In the genomic region with DNA sequence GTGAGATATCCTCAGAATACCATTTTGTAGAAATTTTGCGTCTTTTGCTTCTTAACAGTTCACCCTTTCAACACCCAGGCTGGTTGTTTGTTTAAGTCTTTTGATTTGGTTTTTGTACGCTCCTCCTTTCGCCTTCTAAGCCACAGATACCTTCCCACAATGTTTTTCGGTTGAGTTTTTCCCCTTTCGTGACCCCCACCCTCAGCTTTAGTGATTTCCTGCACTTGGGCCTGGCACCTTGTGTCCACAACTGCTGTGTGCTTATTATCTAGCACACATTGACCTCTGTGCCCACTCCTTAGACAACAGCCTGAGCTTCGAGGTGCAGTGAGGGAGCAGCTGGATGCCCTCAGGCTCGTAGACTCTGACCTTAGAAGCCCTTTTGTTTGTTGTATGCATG, we compare ENCODE assay signal across 7 mouse cellular contexts. TPM values are rescaled to one million over a fixed set of nuclear protein-coding genes. Genes with fewer than 3 reads are reported as not detected.
A peak's percentile ranks its signal among the peaks of the same experiment; 100 is the strongest.
DNase-seq lines count a peak whose midpoint lies in the region; ATAC-seq lines count a peak whose summit lies in the region.

No protein-coding gene starts in this region.

- no peaks in the 10 kb centered on the region for H3K27me3 ChIP-seq in megakaryocyte, embryonic 14.5 days (replicated peaks)
- no peaks in the 10 kb centered on the region for H3K27me3 ChIP-seq in forebrain, embryonic 10.5 days (ENCODE audit: poor library complexity, severe bottlenecking)
- H3K27me3 ChIP-seq in limb, embryonic 13.5 days = no peaks in the 10 kb centered on the region
- no peaks in the 10 kb centered on the region for H3K27me3 ChIP-seq in stomach, embryonic 15.5 days (replicated peaks)

- peak overlapping the region; percentile 99 for H3K27ac ChIP-seq in forebrain, embryonic 10.5 days
- no peak overlapping the region for H3K27ac ChIP-seq in limb, embryonic 13.5 days
- H3K27ac ChIP-seq in stomach, embryonic 15.5 days = no peak overlapping the region

- peak overlapping the region; percentile 76 for H3K4me2 ChIP-seq in limb, embryonic 13.5 days (replicated peaks)
- peak overlapping the region; percentile 56 for H3K4me2 ChIP-seq in stomach, embryonic 15.5 days

- no peaks in the 10 kb centered on the region for H3K9me3 ChIP-seq in megakaryocyte, embryonic 14.5 days
- H3K9me3 ChIP-seq in forebrain, embryonic 10.5 days = peaks cover 26% of the 10 kb centered on the region
- H3K9me3 ChIP-seq in limb, embryonic 13.5 days = no peaks in the 10 kb centered on the region
- no peaks in the 10 kb centered on the region for H3K9me3 ChIP-seq in stomach, embryonic 15.5 days

- DNase-seq in forebrain, embryonic 10.5 days (ENCODE audit: extremely low spot score, low spot score) = no peak
- DNase-seq in urinary bladder, postnatal 36 days (ENCODE audit: low spot score in 2 of 2) = no peak
- no peak for DNase-seq in cerebellum, adult 9-10 months

- H3K4me3 ChIP-seq in megakaryocyte, embryonic 14.5 days (replicated peaks) = peak overlapping the region; percentile 94
- peak overlapping the region; percentile 84 for H3K4me3 ChIP-seq in forebrain, embryonic 10.5 days
- peak overlapping the region; percentile 68 for H3K4me3 ChIP-seq in limb, embryonic 13.5 days
- peak overlapping the region; percentile 70 for H3K4me3 ChIP-seq in stomach, embryonic 15.5 days (replicated peaks)

- peaks cover 28% of the 10 kb centered on the region for H3K4me1 ChIP-seq in megakaryocyte, embryonic 14.5 days
- H3K4me1 ChIP-seq in forebrain, embryonic 10.5 days = peaks cover 16% of the 10 kb centered on the region
- H3K4me1 ChIP-seq in limb, embryonic 13.5 days = peaks cover 13% of the 10 kb centered on the region
- H3K4me1 ChIP-seq in stomach, embryonic 15.5 days = peaks cover 8% of the 10 kb centered on the region; the same call in 1 of the 2 replicates

- H3K36me3 ChIP-seq in megakaryocyte, embryonic 14.5 days (replicated peaks; ENCODE audit: low read length) = peaks cover 31% of the 10 kb centered on the region
- H3K36me3 ChIP-seq in forebrain, embryonic 10.5 days (replicated peaks) = peaks cover 47% of the 10 kb centered on the region
- H3K36me3 ChIP-seq in limb, embryonic 13.5 days = peaks cover 36% of the 10 kb centered on the region
- H3K36me3 ChIP-seq in stomach, embryonic 15.5 days = no peaks in the 10 kb centered on the region

- H3K9ac ChIP-seq in limb, embryonic 13.5 days = peak overlapping the region; percentile 85
- H3K9ac ChIP-seq in stomach, embryonic 15.5 days = no peak overlapping the region

- ATAC-seq in megakaryocyte, adult 5-6 weeks (ENCODE audit: poor library complexity, severe bottlenecking) = no peak
- no peak for ATAC-seq in limb, embryonic 13.5 days (ENCODE audit: low FRiP score, low read depth)
- ATAC-seq in stomach, embryonic 15.5 days (ENCODE audit: insufficient read depth, low FRiP score, low read depth) = no peak

- WGBS in forebrain, embryonic 10.5 days = 64% methylated on average over 7 of the region's 7 CpGs
- 73% methylated on average over 7 of the region's 7 CpGs for WGBS in limb, embryonic 13.5 days
- 45% methylated on average over 7 of the region's 7 CpGs for WGBS in stomach, embryonic 15.5 days

RNA-seq across cellular contexts. Expression of gene Zfp386, which starts 1.2 kb away (rescaled TPM):
- polyA plus RNA-seq in megakaryocyte, embryonic 14.5 days (2012; ENCODE audit: insufficient read depth, low replicate concordance) = 0.65 TPM in 1 of 2 replicates, not detected in the other
- total RNA-seq in megakaryocyte, adult 5-6 weeks (2015) = 54.7 and 57.5 TPM in 2 replicates
- total RNA-seq in megakaryocyte, adult 5-6 weeks (2017) = 37.5 and 51.5 TPM in 2 replicates
- 60.6 and 62.0 TPM in 2 replicates for polyA plus RNA-seq in forebrain, embryonic 10.5 days (2016; fragmentation: Nextera tagmentation; extraction: Ambion mirVana)
- 52.1 and 52.8 TPM in 2 replicates for polyA plus RNA-seq in limb, embryonic 13.5 days (2015; fragmentation: Nextera tagmentation; extraction: Ambion mirVana)
- 38.0 and 41.7 TPM in 2 replicates for polyA plus RNA-seq in stomach, embryonic 15.5 days (2015; fragmentation: Nextera tagmentation; extraction: Ambion mirVana)

RNA-seq across cellular contexts. Expression of gene Vipr2, which starts 28.8 kb away (rescaled TPM):
- 0.47 TPM in 1 of 2 replicates, not detected in the other for polyA plus RNA-seq in megakaryocyte, embryonic 14.5 days (2012; ENCODE audit: insufficient read depth, low replicate concordance)
- total RNA-seq in megakaryocyte, adult 5-6 weeks (2015) = 0.31 and 1.4 TPM in 2 replicates
- 0.07 TPM in 1 of 2 replicates, not detected in the other for total RNA-seq in megakaryocyte, adult 5-6 weeks (2017)
- 2.9 and 3.2 TPM in 2 replicates for polyA plus RNA-seq in forebrain, embryonic 10.5 days (2016; fragmentation: Nextera tagmentation; extraction: Ambion mirVana)
- 2.2 and 3.2 TPM in 2 replicates for polyA plus RNA-seq in limb, embryonic 13.5 days (2015; fragmentation: Nextera tagmentation; extraction: Ambion mirVana)
- 6.3 and 7.2 TPM in 2 replicates for polyA plus RNA-seq in stomach, embryonic 15.5 days (2015; fragmentation: Nextera tagmentation; extraction: Ambion mirVana)

Comparison
In these comparisons a context has a peak if more than half of its experiments do, and no peak if none do; other contexts are left out.
1. RNA of gene Zfp386, which starts 1.2 kb away (polyA plus RNA-seq): 60.6 to 62.0 TPM in forebrain, embryonic 10.5 days, 52.1 to 52.8 TPM in limb, embryonic 13.5 days and 38.0 to 41.7 TPM in stomach, embryonic 15.5 days; 0.65 TPM in megakaryocyte, embryonic 14.5 days; every median in the first group is over 10 times any median in the second.
2. Peak in every context shown above with its lines, with median percentiles within 50 percentile points of each other: H3K4me3 ChIP-seq.